8 mouse cellular contexts compared by ENCODE assay signal in the genomic region with DNA sequence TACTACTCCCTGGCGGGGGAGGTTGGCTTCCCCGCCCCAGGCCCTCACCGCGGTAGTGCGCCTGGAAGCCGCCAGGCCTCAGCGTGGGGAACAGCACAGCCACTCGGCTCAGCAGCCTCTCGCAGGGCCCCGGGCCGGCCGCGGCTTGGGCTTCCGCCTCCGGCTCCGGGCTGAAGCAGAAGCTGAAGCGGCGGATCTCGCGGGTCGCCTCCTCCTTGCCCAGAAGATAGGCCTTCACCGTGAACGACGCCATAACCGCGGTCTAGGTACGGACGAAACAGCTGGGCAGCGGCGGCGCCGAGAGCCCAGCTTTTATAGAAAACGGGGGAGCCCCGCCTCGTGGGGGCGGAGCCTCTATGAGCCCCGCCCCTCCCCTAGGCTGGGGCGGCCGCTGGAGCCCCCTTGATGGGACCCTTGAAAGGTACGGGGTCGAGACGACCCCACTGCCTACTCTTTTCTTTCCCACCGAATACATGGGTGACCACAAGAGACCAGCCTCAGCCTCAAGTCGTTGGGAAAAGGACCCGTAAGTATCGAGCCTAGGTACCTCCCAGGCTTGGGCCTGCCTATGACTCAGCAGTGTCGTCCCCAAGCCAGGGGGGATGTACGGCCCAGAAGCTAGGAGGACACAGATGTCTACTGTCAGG. TPM values are rescaled to one million over a fixed set of nuclear protein-coding genes. Genes with fewer than 3 reads are reported as not detected.
A peak's percentile ranks its signal among the peaks of the same experiment; 100 is the strongest.
DNase-seq lines count a peak whose midpoint lies in the region; ATAC-seq lines count a peak whose summit lies in the region.

A gene (minus strand): TSS at position 323 of the 647 bp plus-strand sequence.
A gene (plus strand): TSS at position 386 of the 647 bp plus-strand sequence.

- no peaks in the 10 kb centered on the region for H3K27me3 ChIP-seq in forebrain, embryonic 13.5 days
- no peaks in the 10 kb centered on the region for H3K27me3 ChIP-seq in heart, embryonic 16.5 days (ENCODE audit: control insufficient read depth, insufficient read depth, low read length)
- no peaks in the 10 kb centered on the region for H3K27me3 ChIP-seq in liver, embryonic 15.5 days
- H3K27me3 ChIP-seq in stomach, embryonic 15.5 days (replicated peaks), result no peaks in the 10 kb centered on the region

- peaks cover 24% of the 10 kb centered on the region for H3K4me1 ChIP-seq in forebrain, embryonic 13.5 days
- H3K4me1 ChIP-seq in heart, embryonic 16.5 days (ENCODE audit: control insufficient read depth, insufficient read depth, low read length), result peaks cover 37% of the 10 kb centered on the region
- peaks cover 52% of the 10 kb centered on the region for H3K4me1 ChIP-seq in liver, embryonic 15.5 days (replicated peaks)
- H3K4me1 ChIP-seq in stomach, embryonic 15.5 days, result peaks cover 19% of the 10 kb centered on the region

- peak; percentile 62 for DNase-seq in ES-CJ7 (ENCODE audit: low read depth, low spot score)
- DNase-seq in kidney, postnatal 25 days, result peak; percentile 80 to 90
- DNase-seq in neural tube, embryonic 10.5 days (ENCODE audit: extremely low spot score, low spot score), result peak; percentile 83

- peak within 1 kb of the TSS; percentile 93 for H3K4me3 ChIP-seq in forebrain, embryonic 13.5 days
- H3K4me3 ChIP-seq in heart, embryonic 16.5 days (ENCODE audit: low read length), result peak within 1 kb of the TSS; percentile 85
- peak within 1 kb of the TSS; percentile 98 for H3K4me3 ChIP-seq in liver, embryonic 15.5 days (replicated peaks)
- peak within 1 kb of the TSS; percentile 98 for H3K4me3 ChIP-seq in stomach, embryonic 15.5 days (replicated peaks)

- H3K36me3 ChIP-seq in forebrain, embryonic 13.5 days (ENCODE audit: poor library complexity, severe bottlenecking), result peaks cover 24% of the 10 kb centered on the region
- peaks cover 22% of the 10 kb centered on the region for H3K36me3 ChIP-seq in heart, embryonic 16.5 days (ENCODE audit: control insufficient read depth, insufficient read depth)
- peaks cover 30% of the 10 kb centered on the region for H3K36me3 ChIP-seq in liver, embryonic 15.5 days (replicated peaks)
- peaks cover 25% of the 10 kb centered on the region for H3K36me3 ChIP-seq in stomach, embryonic 15.5 days

- H3K27ac ChIP-seq in forebrain, embryonic 13.5 days, result peak within 1 kb of the TSS; percentile 97
- H3K27ac ChIP-seq in heart, embryonic 16.5 days (ENCODE audit: low read length), result peak within 1 kb of the TSS; percentile 98
- H3K27ac ChIP-seq in liver, embryonic 15.5 days (replicated peaks), result peak within 1 kb of the TSS; percentile 99
- peak within 1 kb of the TSS; percentile 99 for H3K27ac ChIP-seq in stomach, embryonic 15.5 days

- WGBS in forebrain, embryonic 13.5 days, result 1% methylated on average over 48 of the region's 48 CpGs
- WGBS in heart, embryonic 16.5 days, result under 1% methylated on average over 48 of the region's 48 CpGs
- under 1% methylated on average over 48 of the region's 48 CpGs for WGBS in liver, embryonic 15.5 days (ENCODE audit: insufficient replicate concordance)
- WGBS in stomach, embryonic 15.5 days, result under 1% methylated on average over 48 of the region's 48 CpGs

- H3K9me3 ChIP-seq in forebrain, embryonic 13.5 days (replicated peaks), result no peaks in the 10 kb centered on the region
- no peaks in the 10 kb centered on the region for H3K9me3 ChIP-seq in heart, embryonic 16.5 days (replicated peaks; ENCODE audit: control insufficient read depth, low read length)
- H3K9me3 ChIP-seq in liver, embryonic 15.5 days (replicated peaks), result no peaks in the 10 kb centered on the region
- H3K9me3 ChIP-seq in stomach, embryonic 15.5 days, result no peaks in the 10 kb centered on the region

- H3K4me2 ChIP-seq in forebrain, embryonic 13.5 days, result peak within 1 kb of the TSS; percentile 68
- peak within 1 kb of the TSS; percentile 82 for H3K4me2 ChIP-seq in heart, embryonic 16.5 days (ENCODE audit: low read depth, low read length)
- peak within 1 kb of the TSS; percentile 78 for H3K4me2 ChIP-seq in liver, embryonic 15.5 days
- H3K4me2 ChIP-seq in stomach, embryonic 15.5 days, result peak within 1 kb of the TSS; percentile 65

- peak; percentile 53 for ATAC-seq in cerebellum, adult (ENCODE audit: insufficient number of reproducible peaks, low FRiP score, low TSS enrichment)
- peak; percentile 79 for ATAC-seq in forebrain, embryonic 13.5 days
- peak; percentile 59 for ATAC-seq in heart, embryonic 16.5 days (replicated peaks; ENCODE audit: extremely low read depth, insufficient read depth, low FRiP score)
- ATAC-seq in liver, embryonic 15.5 days (ENCODE audit: insufficient read depth), result peak; percentile 68
- peak; percentile 69 for ATAC-seq in stomach, embryonic 15.5 days (ENCODE audit: insufficient read depth, low FRiP score, low read depth)

- peak within 1 kb of the TSS; percentile 91 for H3K9ac ChIP-seq in forebrain, embryonic 13.5 days
- H3K9ac ChIP-seq in heart, embryonic 16.5 days (ENCODE audit: low read length), result peak within 1 kb of the TSS; percentile 95
- H3K9ac ChIP-seq in liver, embryonic 15.5 days, result peak within 1 kb of the TSS; percentile 99
- H3K9ac ChIP-seq in stomach, embryonic 15.5 days, result peak within 1 kb of the TSS; percentile 98

RNA-seq across cellular contexts. Expression of the first gene that starts in this region (rescaled TPM):
- 194 and 210 TPM in 2 replicates for polyA plus RNA-seq in forebrain, embryonic 13.5 days (2015; fragmentation: Nextera tagmentation; extraction: Ambion mirVana)
- polyA plus RNA-seq in heart, embryonic 16.5 days (2015; fragmentation: Nextera tagmentation; extraction: Ambion mirVana), result 261 and 264 TPM in 2 replicates
- polyA plus RNA-seq in liver, embryonic 15.5 days (2015; fragmentation: Nextera tagmentation; extraction: Ambion mirVana), result 161 and 189 TPM in 2 replicates
- 224 and 229 TPM in 2 replicates for polyA plus RNA-seq in stomach, embryonic 15.5 days (2015; fragmentation: Nextera tagmentation; extraction: Ambion mirVana)

RNA-seq across cellular contexts. Expression of the second gene that starts in this region (rescaled TPM):
- 10.1 and 12.9 TPM in 2 replicates for polyA plus RNA-seq in forebrain, embryonic 13.5 days (2015; fragmentation: Nextera tagmentation; extraction: Ambion mirVana)
- 11.8 and 29.2 TPM in 2 replicates for polyA plus RNA-seq in heart, embryonic 16.5 days (2015; fragmentation: Nextera tagmentation; extraction: Ambion mirVana)
- polyA plus RNA-seq in liver, embryonic 15.5 days (2015; fragmentation: Nextera tagmentation; extraction: Ambion mirVana), result 12.7 and 14.9 TPM in 2 replicates
- 29.1 and 29.7 TPM in 2 replicates for polyA plus RNA-seq in stomach, embryonic 15.5 days (2015; fragmentation: Nextera tagmentation; extraction: Ambion mirVana)

Comparison
In these comparisons a context has a peak if more than half of its experiments do, and no peak if none do; other contexts are left out.
1. Peak in every context shown above with its lines: DNase-seq, ATAC-seq, H3K4me3 ChIP-seq and H3K27ac ChIP-seq.